Mouse (Mus musculus) induced T-regulatory cell, adult 2 months (primary cell): ENCODE measurements at regions not wholly inside any gene's neighbourhood (a gene's known extent, or its start where the extent isn't known, plus 50 kb on each side); places are given as distances from the start of the nearest gene placed in this dataset.
"Not testable (repeated sequence)": the region's sequence is repeated elsewhere in the genome, so short reads cannot be mapped to it uniquely, and the experiment has no call there.

Experiments used
- DNase-seq: peaks from one replicate; pipeline ENCODE4 v3.0.0-alpha.2; 2012; ENCODE audit warnings: low read depth

- no peak for DNase-seq
These were observed 1157.9 kb upstream of the Cntn5 start for GRCm38 (mm10) chr9:12062488-12062887.

GRCm38 (mm10) chr9:12052429-12052828, 1147.9 kb upstream of the Cntn5 start:
- DNase-seq = no peak

- DNase-seq = no peak
These were observed 1111.4 kb upstream of the Cntn5 start for GRCm38 (mm10) chr9:12015978-12016377.

- no peak for DNase-seq
These were observed 1094.0 kb upstream of the Cntn5 start for GRCm38 (mm10) chr9:11998580-11998979.

GRCm38 (mm10) chr9:11982102-11982882, 1077.7 kb upstream of the Cntn5 start:
- no peak for DNase-seq

- not testable (repeated sequence) for DNase-seq
These were observed 1036.3 kb upstream of the Cntn5 start for GRCm38 (mm10) chr9:11940691-11941480.

- no peak for DNase-seq
These were observed 1035.4 kb upstream of the Cntn5 start for GRCm38 (mm10) chr9:11939851-11940560.

- DNase-seq = no peak
These were observed 1020.9 kb upstream of the Cntn5 start for GRCm38 (mm10) chr9:11925501-11925900.

GRCm38 (mm10) chr9:11923591-11924355, 1019.2 kb upstream of the Cntn5 start:
- not testable (repeated sequence) for DNase-seq

GRCm38 (mm10) chr9:11920251-11920650, 1015.7 kb upstream of the Cntn5 start:
- DNase-seq = no peak

- no peak for DNase-seq
These were observed 993.7 kb upstream of the Cntn5 start for GRCm38 (mm10) chr9:11898232-11898631.

GRCm38 (mm10) chr9:11885784-11886183, 981.2 kb upstream of the Cntn5 start:
- DNase-seq = no peak

GRCm38 (mm10) chr9:11872059-11872458, 967.5 kb upstream of the Cntn5 start:
- DNase-seq = no peak

GRCm38 (mm10) chr9:11871489-11871888, 966.9 kb upstream of the Cntn5 start:
- DNase-seq = no peak

- peak; percentile 4 for DNase-seq
These were observed 944.1 kb upstream of the Cntn5 start for GRCm38 (mm10) chr9:11848692-11849091.
